Mouse (Mus musculus): Measurements from ENCODE around the gene Mgat1. TPM values are rescaled to one million over a fixed set of nuclear protein-coding genes. Genes with fewer than 3 reads are reported as not detected.

Mgat1 gene
- polyA plus RNA-seq, 1 experiment from 2014 or later: 59.0 TPM

DNA sequence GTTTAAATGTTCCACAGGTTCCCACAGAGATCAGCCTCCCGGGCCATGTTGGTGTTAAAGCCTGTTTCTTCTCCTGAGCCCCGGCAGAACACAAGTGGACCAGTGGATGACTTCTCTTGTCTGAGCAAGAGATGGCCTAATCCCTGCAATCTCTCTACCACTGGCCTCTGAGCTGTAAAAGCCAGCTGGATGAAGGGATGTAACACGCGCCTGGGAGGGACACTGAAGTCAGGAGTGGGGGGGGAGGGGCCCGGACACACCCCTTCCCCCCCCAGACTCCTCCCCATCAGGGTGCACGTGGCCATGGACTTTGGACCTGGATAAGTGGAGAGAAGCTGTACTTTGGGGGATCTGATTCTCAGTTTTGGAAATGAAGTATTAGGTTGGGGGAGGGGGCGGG lies 1.2 kb downstream of the Mgat1 start:
- no peaks in the 10 kb centered on the region for H3K27me3 ChIP-seq (replicated peaks; ENCODE audit: control insufficient read depth, insufficient read depth, low read length)
- no peak for TF ChIP-seq CTCF (IDR thresholded peaks at IDR 0.05; ENCODE audit: low read depth)
- peak overlapping the region; percentile 72 for H3K4me2 ChIP-seq (replicated peaks; ENCODE audit: low read depth)
- no peaks in the 10 kb centered on the region for H3K36me3 ChIP-seq (ENCODE audit: control insufficient read depth, insufficient read depth)
- peak; percentile 55 for ATAC-seq
- 0 out of 2 replicates have a peak overlapping the region, but pooled peaks have one; percentile 34 for H3K9ac ChIP-seq (ENCODE audit: low read depth, low read length)
- no peaks in the 10 kb centered on the region for H3K9me3 ChIP-seq (ENCODE audit: control insufficient read depth)
- WGBS: 19% methylated on average over 7 of the region's 7 CpGs
- H3K4me3 ChIP-seq (ENCODE audit: low read depth, low read length): peak overlapping the region; percentile 54
- peaks cover 30% of the 10 kb centered on the region for H3K4me1 ChIP-seq (replicated peaks; ENCODE audit: control insufficient read depth, insufficient read depth, low read length)
- H3K27ac ChIP-seq (ENCODE audit: low read depth, low read length): peak overlapping the region; percentile 94

DNA sequence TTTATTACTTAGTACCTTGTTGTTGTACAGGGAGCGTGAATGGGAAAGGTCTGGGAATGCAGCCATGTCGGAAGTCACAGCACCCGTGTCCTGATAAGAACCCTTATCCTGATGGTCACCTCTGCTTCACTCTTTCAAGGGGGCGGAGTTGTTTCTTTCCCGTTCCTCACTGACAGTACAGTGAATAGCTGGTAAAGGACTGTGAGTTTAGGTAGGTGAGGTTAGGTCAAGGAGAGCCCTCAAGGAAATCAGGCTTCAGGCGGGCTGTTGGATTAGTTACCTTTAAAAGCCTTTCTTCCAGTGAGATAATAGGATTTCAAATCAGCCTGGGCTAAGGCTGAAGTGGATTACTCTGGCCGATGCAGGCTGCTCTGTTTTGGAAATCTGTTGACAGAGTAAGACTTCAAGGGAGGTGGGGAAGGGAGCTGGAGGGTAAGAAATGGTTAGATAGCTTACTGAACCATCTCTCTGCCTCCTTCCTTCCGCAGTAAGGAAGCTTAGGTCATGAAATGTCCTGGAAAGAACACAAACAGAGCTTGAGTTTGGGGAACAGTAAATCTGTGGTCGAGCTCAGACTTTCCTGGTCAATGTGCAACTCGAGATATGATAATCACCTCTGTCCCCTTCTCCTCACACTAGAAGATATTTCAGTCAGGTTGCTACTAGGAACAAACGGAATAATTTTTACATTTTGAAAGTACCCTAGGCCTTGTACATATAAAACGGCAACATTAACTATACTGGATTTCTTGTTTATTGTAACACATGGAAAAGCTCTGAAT lies 1.8 kb downstream of the Mgat1 start:
- TF ChIP-seq CTCF (IDR thresholded peaks at IDR 0.05; ENCODE audit: low read depth): no peak
- Histone ChIP-seq H3K36me3 (ENCODE audit: control insufficient read depth, insufficient read depth) (no peaks in the 10 kb centered on the region), H3K27ac (ENCODE audit: low read depth, low read length) (peak overlapping the region; percentile 94), H3K9ac (ENCODE audit: low read depth, low read length) (peak overlapping the region; percentile 34; the same call in 1 of the 2 replicates), H3K4me2 (replicated peaks; ENCODE audit: low read depth) (peak overlapping the region; percentile 72), H3K4me1 (replicated peaks; ENCODE audit: control insufficient read depth, insufficient read depth, low read length) (peaks cover 31% of the 10 kb centered on the region), H3K9me3 (ENCODE audit: control insufficient read depth) (no peaks in the 10 kb centered on the region), H3K27me3 (replicated peaks; ENCODE audit: control insufficient read depth, insufficient read depth, low read length) (no peaks in the 10 kb centered on the region), H3K4me3 (ENCODE audit: low read depth, low read length) (peak overlapping the region; percentile 54)
- WGBS: 21% methylated on average over 12 of the region's 12 CpGs
- ATAC-seq: peak; percentile 23

DNA sequence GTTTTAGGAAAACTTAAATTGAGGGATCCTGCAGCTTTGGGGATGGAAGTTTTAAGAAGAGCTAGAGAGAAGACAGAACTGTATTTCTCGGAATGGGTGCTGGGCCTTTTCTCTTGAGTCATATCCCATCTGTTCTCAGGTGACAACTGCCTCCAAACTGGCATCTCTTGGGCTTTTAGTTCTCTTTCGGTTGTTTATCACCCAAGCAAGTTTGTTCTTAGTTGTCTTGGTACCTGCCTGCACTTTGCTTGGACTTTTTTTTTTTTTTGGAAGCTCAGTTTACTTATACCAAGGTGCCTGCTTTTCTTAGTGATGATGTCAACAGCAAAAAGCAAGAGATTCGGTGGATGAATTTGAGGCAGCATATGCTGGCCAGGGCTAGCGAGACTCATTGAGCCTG lies 2.5 kb downstream of the Mgat1 start:
- WGBS: 77% methylated on average over 4 of the region's 4 CpGs
- no peaks in the 10 kb centered on the region for H3K27me3 ChIP-seq (replicated peaks; ENCODE audit: control insufficient read depth, insufficient read depth, low read length)
- H3K36me3 ChIP-seq (ENCODE audit: control insufficient read depth, insufficient read depth): no peaks in the 10 kb centered on the region
- peak overlapping the region; percentile 54 for H3K27ac ChIP-seq (ENCODE audit: low read depth, low read length)
- peaks cover 34% of the 10 kb centered on the region for H3K4me1 ChIP-seq (replicated peaks; ENCODE audit: control insufficient read depth, insufficient read depth, low read length)
- ATAC-seq: no peak
- H3K4me3 ChIP-seq (ENCODE audit: low read depth, low read length): peak overlapping the region; percentile 54
- H3K9ac ChIP-seq (ENCODE audit: low read depth, low read length): no peak overlapping the region
- no peak for TF ChIP-seq CTCF (IDR thresholded peaks at IDR 0.05; ENCODE audit: low read depth)
- H3K9me3 ChIP-seq (ENCODE audit: control insufficient read depth): no peaks in the 10 kb centered on the region
- H3K4me2 ChIP-seq (replicated peaks; ENCODE audit: low read depth): peak overlapping the region; percentile 72

DNA sequence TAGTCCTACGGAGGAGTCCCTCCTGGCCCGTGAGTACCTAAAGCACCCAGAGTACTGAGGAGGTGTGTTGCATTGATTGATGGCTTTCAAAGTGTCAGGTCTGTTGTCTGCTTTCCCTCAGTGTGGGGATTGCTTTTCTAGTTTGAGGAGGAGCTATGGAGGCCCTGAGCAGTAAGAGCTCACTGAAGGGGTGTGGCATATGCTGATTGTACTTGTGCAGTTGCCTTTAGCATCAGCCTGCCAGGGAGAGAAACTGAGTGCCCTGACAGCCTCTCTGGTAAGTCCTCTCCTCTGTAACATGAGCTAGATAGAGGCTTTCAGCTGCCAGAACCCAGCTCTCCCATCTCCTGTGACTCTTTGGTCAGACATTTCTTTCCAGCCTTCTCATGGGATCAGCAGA lies 3.3 kb downstream of the Mgat1 start:
- 24% methylated on average over 2 of the region's 2 CpGs for WGBS
- Histone ChIP-seq H3K4me3 (ENCODE audit: low read depth, low read length) (0 out of 2 replicates have a peak overlapping the region, but pooled peaks have one; percentile 5), H3K27me3 (replicated peaks; ENCODE audit: control insufficient read depth, insufficient read depth, low read length) (no peaks in the 10 kb centered on the region), H3K27ac (ENCODE audit: low read depth, low read length) (peak overlapping the region; percentile 54), H3K4me2 (replicated peaks; ENCODE audit: low read depth) (peak overlapping the region; percentile 72), H3K9ac (ENCODE audit: low read depth, low read length) (no peak overlapping the region), H3K36me3 (ENCODE audit: control insufficient read depth, insufficient read depth) (no peaks in the 10 kb centered on the region), H3K4me1 (replicated peaks; ENCODE audit: control insufficient read depth, insufficient read depth, low read length) (peaks cover 40% of the 10 kb centered on the region), H3K9me3 (ENCODE audit: control insufficient read depth) (no peaks in the 10 kb centered on the region)
- no peak for ATAC-seq
- TF ChIP-seq CTCF (IDR thresholded peaks at IDR 0.05; ENCODE audit: low read depth): no peak

DNA sequence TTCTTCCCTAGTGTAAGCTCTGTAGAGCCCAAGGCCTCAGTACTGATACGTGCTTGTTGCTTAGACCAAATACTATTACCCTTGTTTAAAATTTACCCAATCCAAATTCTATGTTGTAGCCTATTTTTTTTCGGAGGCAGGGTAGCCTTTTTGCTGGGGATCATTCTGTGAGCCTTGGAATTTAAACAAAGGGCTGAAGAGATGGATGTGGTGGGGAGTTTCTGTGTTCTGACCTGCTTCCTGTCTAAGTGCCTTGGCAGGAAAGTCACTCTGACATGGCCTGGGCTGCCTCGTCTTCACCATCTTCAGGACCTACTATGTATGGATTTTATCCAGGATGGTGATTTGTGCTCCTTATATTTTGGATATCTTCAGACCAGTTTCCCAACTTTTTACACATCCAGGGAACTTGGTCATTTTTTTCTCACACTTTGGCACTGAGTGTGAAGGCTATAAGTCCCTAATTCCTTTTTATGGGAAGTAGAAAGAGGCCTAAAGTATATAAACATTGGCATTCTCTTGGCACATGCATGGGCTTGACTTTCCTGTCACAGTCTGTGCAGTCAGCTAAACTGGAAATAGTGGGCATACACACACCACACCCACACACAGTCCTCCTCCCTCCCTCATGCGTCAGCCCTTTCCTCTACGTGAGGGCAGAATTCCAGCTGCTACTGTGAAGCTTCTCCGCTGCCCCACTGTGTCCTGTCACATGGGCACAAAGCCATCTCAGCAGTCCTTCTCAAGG lies 4.4 kb downstream of the Mgat1 start:
- no peak overlapping the region for H3K9ac ChIP-seq (ENCODE audit: low read depth, low read length)

More for the DNA sequence above, 4.4 kb downstream of the Mgat1 start:
- H3K4me3 ChIP-seq (ENCODE audit: low read depth, low read length): no peak overlapping the region
- WGBS: 35% methylated on average over 6 of the region's 6 CpGs
- no peak for TF ChIP-seq CTCF (IDR thresholded peaks at IDR 0.05; ENCODE audit: low read depth)
- H3K36me3 ChIP-seq (ENCODE audit: control insufficient read depth, insufficient read depth): peaks cover under 1% of the 10 kb centered on the region; the same call in 1 of the 2 replicates
- H3K4me1 ChIP-seq (replicated peaks; ENCODE audit: control insufficient read depth, insufficient read depth, low read length): peaks cover 40% of the 10 kb centered on the region
- ATAC-seq: no peak
- H3K27me3 ChIP-seq (replicated peaks; ENCODE audit: control insufficient read depth, insufficient read depth, low read length): no peaks in the 10 kb centered on the region
- peak overlapping the region; percentile 41 for H3K27ac ChIP-seq (ENCODE audit: low read depth, low read length)
- no peaks in the 10 kb centered on the region for H3K9me3 ChIP-seq (ENCODE audit: control insufficient read depth)
- peak overlapping the region; percentile 9; the same call in 1 of the 2 replicates for H3K4me2 ChIP-seq (replicated peaks; ENCODE audit: low read depth)
